Mouse (Mus musculus) MEL (cell line): ENCODE results near the gene Trpm8. TPM values are rescaled to one million over a fixed set of nuclear protein-coding genes. Genes with fewer than 3 reads are reported as not detected.

Source experiments
- DNase-seq: peaks from one replicate; pipeline ENCODE4 v3.0.0; 2011; ENCODE audit warnings: low read depth, low spot score
- H3K27ac ChIP-seq: 2 replicates; pipeline ENCODE4 v1.5.1; 2012; ENCODE audit warnings: low read depth, mild to moderate bottlenecking, control low read depth, low read length, moderate library complexity; ENCODE audit not compliant: control insufficient read depth
- H3K27me3 ChIP-seq, 2 experiments: fragments of 150-350 bp in 1 of 2; sonication (generic) in 1 of 2; 2 replicates each; pipeline ENCODE4 v1.6.1; 2012; ENCODE audit warnings: low read length in 2 of 2, mild to moderate bottlenecking in 2 of 2, improper control_type of control experiment in 1 of 2, moderate library complexity in 1 of 2; ENCODE audit not compliant: insufficient read depth in 2 of 2, control insufficient read depth in 1 of 2
- H3K36me3 ChIP-seq, 2 experiments: 2 replicates each; pipeline ENCODE4 v1.6.1; 2012 to 2014; ENCODE audit warnings: low read length in 2 of 2, improper control_type of control experiment in 1 of 2, inconsistent platforms in 1 of 2, mild to moderate bottlenecking in 1 of 2; ENCODE audit not compliant: insufficient read depth in 2 of 2, control insufficient read depth in 1 of 2
- H3K4me1 ChIP-seq, 2 experiments: fragments of 150-350 bp in 1 of 2; sonication (generic) in 1 of 2; 2 replicates each; pipeline ENCODE4 v1.6.1; 2012; ENCODE audit warnings: low read length in 2 of 2, improper control_type of control experiment in 1 of 2, mild to moderate bottlenecking in 1 of 2; ENCODE audit not compliant: insufficient read depth in 2 of 2, control insufficient read depth in 1 of 2
- H3K4me3 ChIP-seq, 2 experiments: fragments of 150-350 bp in 1 of 2; sonication (generic) in 1 of 2; 2 replicates each; pipeline ENCODE4 v1.5.1; 2012; ENCODE audit warnings: low read depth in 2 of 2, low read length in 2 of 2, mild to moderate bottlenecking in 2 of 2, moderate library complexity in 2 of 2, control low read depth in 1 of 2, improper control_type of control experiment in 1 of 2; ENCODE audit not compliant: control insufficient read depth in 1 of 2, insufficient read depth in 1 of 2
- H3K79me2 ChIP-seq: 2 replicates; pipeline ENCODE4 v1.6.1; 2012; ENCODE audit warnings: mild to moderate bottlenecking, low read length, moderate library complexity; ENCODE audit not compliant: control insufficient read depth, poor library complexity, insufficient read depth
- H3K9ac ChIP-seq: 2 replicates; pipeline ENCODE4 v1.6.1; 2012; ENCODE audit warnings: low read depth, mild to moderate bottlenecking, control low read depth, low read length, moderate library complexity; ENCODE audit not compliant: control insufficient read depth, poor library complexity, severe bottlenecking
- H3K9me3 ChIP-seq: fragments of 150-350 bp; sonication (generic); replicated peaks from 2 replicates; pipeline ENCODE4 v1.6.1; 2012; ENCODE audit warnings: mild to moderate bottlenecking, low read length, improper control_type of control experiment, moderate library complexity; ENCODE audit not compliant: insufficient read depth
- E2F4 ChIP-seq: IDR thresholded peaks from 2 replicates; pipeline ENCODE4 v1.6.1; 2011; ENCODE audit warnings: low read depth, low read length, improper control_type of control experiment, borderline replicate concordance
- GABPA ChIP-seq: IDR thresholded peaks from 2 replicates; pipeline ENCODE4 v1.6.1; 2012; ENCODE audit warnings: low read depth, mild to moderate bottlenecking, inconsistent platforms, low read length, improper control_type of control experiment, moderate library complexity
- GATA1 ChIP-seq: IDR thresholded peaks from 2 replicates; pipeline ENCODE4 v1.6.1; 2011; ENCODE audit warnings: low read depth, low read length, improper control_type of control experiment
- HCFC1 ChIP-seq: IDR thresholded peaks from 2 replicates; pipeline ENCODE4 v1.6.1; 2012; ENCODE audit warnings: low read depth, mild to moderate bottlenecking, inconsistent platforms, low read length, improper control_type of control experiment, moderate library complexity
- KAT2A ChIP-seq: conservative IDR thresholded peaks from 2 replicates; pipeline ENCODE4 v1.6.1; 2012; ENCODE audit warnings: low read depth, low read length, improper control_type of control experiment, inconsistent platforms
- MAX ChIP-seq: IDR thresholded peaks from 2 replicates; pipeline ENCODE4 v1.6.1; 2011; ENCODE audit warnings: low read length, improper control_type of control experiment
- MEF2A ChIP-seq: IDR thresholded peaks from 2 replicates; pipeline ENCODE4 v1.6.1; 2014; ENCODE audit warnings: low read depth, mild to moderate bottlenecking, inconsistent platforms, low read length, improper control_type of control experiment; ENCODE audit not compliant: poor library complexity, insufficient replicate concordance, severe bottlenecking; ENCODE audit errors: extremely low read depth
- MYB ChIP-seq: IDR thresholded peaks from 2 replicates; pipeline ENCODE4 v1.6.1; 2011; ENCODE audit warnings: mild to moderate bottlenecking, low read depth, low read length, improper control_type of control experiment
- NELFE ChIP-seq: IDR thresholded peaks from 2 replicates; pipeline ENCODE4 v1.6.1; 2011; ENCODE audit warnings: low read depth, low read length, improper control_type of control experiment
- POLR2AphosphoS2 ChIP-seq: IDR thresholded peaks from 2 replicates; pipeline ENCODE4 v1.6.1; 2011; ENCODE audit warnings: low read length, improper control_type of control experiment
- POLR2AphosphoS5 ChIP-seq: IDR thresholded peaks from 2 replicates; pipeline ENCODE4 v1.6.1; 2012; ENCODE audit warnings: low read depth, borderline replicate concordance, mild to moderate bottlenecking, inconsistent platforms, low read length, moderate library complexity, mixed read lengths
- USF2 ChIP-seq, 2 experiments: IDR thresholded peaks; 2 replicates each; pipeline ENCODE4 v1.6.1; 2011 to 2012; ENCODE audit warnings: improper control_type of control experiment in 2 of 2, low read length in 2 of 2, borderline replicate concordance in 1 of 2, inconsistent platforms in 1 of 2, low read depth in 1 of 2, mild to moderate bottlenecking in 1 of 2; ENCODE audit not compliant: insufficient read depth in 1 of 2
- ZC3H11A ChIP-seq: IDR thresholded peaks from 2 replicates; pipeline ENCODE4 v1.6.1; 2012; ENCODE audit warnings: low read depth, mild to moderate bottlenecking, inconsistent platforms, low read length, improper control_type of control experiment
- ZMIZ1 ChIP-seq: IDR thresholded peaks from 2 replicates; pipeline ENCODE4 v1.6.1; 2012; ENCODE audit warnings: low read depth, mild to moderate bottlenecking, inconsistent platforms, low read length, improper control_type of control experiment, moderate library complexity
- polyA plus RNA-seq, 2 experiments: library from polyadenylated mRNA; stranded (reverse) in 1 of 2; unstranded in 1 of 2; fragments of >175 nt in 1 of 2; fragments of >200 nt in 1 of 2; gene quantifications; 2 replicates each; pipeline versions ENCODE4 v1.2.1 to v1.2.4; 2012; ENCODE audit warnings: low replicate concordance in 2 of 2, low read depth in 1 of 2; ENCODE audit not compliant: insufficient read length in 2 of 2, insufficient read depth in 1 of 2, missing spikeins in 1 of 2
- total RNA-seq: library from RNA; depleted of rRNA; stranded (reverse); fragments of 300-350 nt; gene quantifications from 2 replicates; pipeline ENCODE4 v1.2.3, GENCODE M21; 2012

Gene Trpm8
- total and polyA plus RNA-seq, 3 experiments: not detected

GRCm38 (mm10) chr1:88283376-88284227 is 6.1 kb downstream of the Trpm8 start:
- no peaks in the 10 kb centered on the region; a peak in 1 of 4 replicates for H3K36me3 ChIP-seq
- no peaks in the 10 kb centered on the region for H3K9me3 ChIP-seq
- H3K4me3 ChIP-seq: no peak overlapping the region
- TF ChIP-seq ZMIZ1: no peak
- no peak for TF ChIP-seq MEF2A
- no peak for TF ChIP-seq E2F4
- no peak for TF ChIP-seq POLR2AphosphoS2
- no peak for TF ChIP-seq USF2 (IDR thresholded peaks at IDR 0.05; ENCODE audit: borderline replicate concordance in 1 of 2, insufficient read depth in 1 of 2, low read depth in 1 of 2, low read length in 2 of 2)
- no peak for TF ChIP-seq HCFC1
- TF ChIP-seq GABPA: no peak
- no peak for TF ChIP-seq KAT2A
- TF ChIP-seq MAX: no peak
- no peak for TF ChIP-seq GATA1
- no peak for TF ChIP-seq MYB
- no peak for TF ChIP-seq ZC3H11A
- no peaks in the 10 kb centered on the region for H3K27me3 ChIP-seq
- no peaks in the 10 kb centered on the region for H3K79me2 ChIP-seq
- H3K9ac ChIP-seq: no peak overlapping the region
- no peaks in the 10 kb centered on the region for H3K4me1 ChIP-seq
- H3K27ac ChIP-seq: no peak overlapping the region
- DNase-seq: no peak

- no peak for TF ChIP-seq GATA1
- 0 out of 2 replicates have a peak, but pooled peaks have one; percentile 25 for TF ChIP-seq NELFE
- no peak for TF ChIP-seq POLR2AphosphoS5
- Histone ChIP-seq H3K4me3 (no peak overlapping the region), H3K9me3 (no peaks in the 10 kb centered on the region), H3K27ac (no peak overlapping the region), H3K4me1 (no peaks in the 10 kb centered on the region), H3K36me3 (no peaks in the 10 kb centered on the region), H3K27me3 (no peaks in the 10 kb centered on the region), H3K79me2 (no peaks in the 10 kb centered on the region), H3K9ac (no peak overlapping the region)
- DNase-seq: no peak
These were observed 6.9 kb downstream of the Trpm8 start for GRCm38 (mm10) chr1:88284228-88284945.
